Mouse (Mus musculus) hindbrain, postnatal 0 days (tissue): ENCODE results near the gene H1f0. TPM values are rescaled to one million over a fixed set of nuclear protein-coding genes. Genes with fewer than 3 reads are reported as not detected.

Experiments used
- ATAC-seq: fragments of 200-750 bp; cut with Nextera tagmentation; 2 replicates; pipeline ENCODE4 v1.8.0; 2017; ENCODE audit warnings: mild to moderate bottlenecking, moderate TSS enrichment, moderate library complexity
- DNase-seq: peaks from one replicate; pipeline ENCODE4 v3.0.0-alpha.2; 2015; ENCODE audit warnings: low spot score
- H3K27ac ChIP-seq: fragments of 300-500 bp; sonication (generic); 2 replicates; pipeline ENCODE4 v1.5.1; 2014; ENCODE audit warnings: mild to moderate bottlenecking
- H3K27me3 ChIP-seq: fragments of 300-500 bp; sonication (generic); 2 replicates; pipeline ENCODE4 v1.6.1; 2014; ENCODE audit warnings: low read length, mixed read lengths; ENCODE audit not compliant: insufficient read depth
- H3K36me3 ChIP-seq: fragments of 300-500 bp; sonication (generic); 2 replicates; pipeline ENCODE4 v1.6.1; 2014; ENCODE audit warnings: low read length, mixed read lengths; ENCODE audit not compliant: insufficient read depth
- H3K4me1 ChIP-seq: fragments of 300-500 bp; sonication (generic); 2 replicates; pipeline ENCODE4 v1.6.1; 2014; ENCODE audit warnings: antibody characterized with exemption, low read length, mixed read lengths; ENCODE audit not compliant: insufficient read depth
- H3K4me2 ChIP-seq: fragments of 300-500 bp; sonication (generic); 2 replicates; pipeline ENCODE4 v1.6.1; 2014; ENCODE audit warnings: low read depth, mild to moderate bottlenecking, low read length, moderate library complexity, mixed read lengths
- H3K4me3 ChIP-seq: fragments of 300-500 bp; sonication (generic); 2 replicates; pipeline ENCODE4 v1.5.1; 2014; ENCODE audit warnings: low read length
- H3K9ac ChIP-seq: fragments of 300-500 bp; sonication (generic); replicated peaks from 2 replicates; pipeline ENCODE4 v1.6.1; 2014; ENCODE audit warnings: mild to moderate bottlenecking, low read length, moderate library complexity, mixed read lengths
- H3K9me3 ChIP-seq: fragments of 300-500 bp; sonication (generic); 2 replicates; pipeline ENCODE4 v1.6.1; 2016; ENCODE audit warnings: low read length, mixed read lengths
- CTCF ChIP-seq: IDR thresholded peaks from 2 replicates; pipeline ENCODE4 v1.5.1; 2016; ENCODE audit warnings: antibody characterized with exemption, control low read depth, low read depth
- whole genome bisulfite sequencing: fragments of 180-500 bp; shearing (Covaris S2); extraction: QIAGEN DNeasy Blood & Tissue Kit; methylation state at CpG from one replicate; pipeline ENCODE4 v1.1.7; 2014; 5-methylcytosine and 5-hydroxymethylcytosine counted together
- polyA plus RNA-seq: library from polyadenylated mRNA; unstranded; fragments of >200 nt; fragmentation: Nextera tagmentation; extraction: Ambion mirVana; gene quantifications from 2 replicates; pipeline ENCODE4 v1.2.1, GENCODE M21; 2015
- total RNA-seq: library from RNA; depleted of rRNA; stranded (reverse); fragments of >200 nt; gene quantifications from 2 replicates; pipeline ENCODE4 v1.2.3, GENCODE M21; 2014

H1f0 gene
- total and polyA plus RNA-seq, 2 experiments from 2014 or later, result 211 to 259 TPM

- no peak for DNase-seq
- H3K4me3 ChIP-seq, result no peak overlapping the region
- H3K9me3 ChIP-seq, result no peaks in the 10 kb centered on the region
- H3K4me1 ChIP-seq, result no peaks in the 10 kb centered on the region
- no peak overlapping the region for H3K4me2 ChIP-seq
- no peaks in the 10 kb centered on the region for H3K36me3 ChIP-seq
- ATAC-seq, result no peak
- no peak for TF ChIP-seq CTCF
- WGBS, result 33% methylated on average over 10 of the region's 10 CpGs
- no peaks in the 10 kb centered on the region for H3K27me3 ChIP-seq
- H3K9ac ChIP-seq, result no peak overlapping the region
- no peak overlapping the region for H3K27ac ChIP-seq
Measured at GRCm38 (mm10) chr15:79011550-79011949, 16.7 kb upstream of the H1f0 start.

- Histone ChIP-seq H3K27ac (no peak overlapping the region), H3K36me3 (no peaks in the 10 kb centered on the region), H3K4me3 (no peak overlapping the region), H3K9me3 (no peaks in the 10 kb centered on the region), H3K4me2 (no peak overlapping the region), H3K27me3 (no peaks in the 10 kb centered on the region), H3K9ac (no peak overlapping the region), H3K4me1 (no peaks in the 10 kb centered on the region)
- no peak for TF ChIP-seq CTCF
- peak; percentile 56 for DNase-seq
- peak; percentile 21 for ATAC-seq
- 40% methylated on average over 7 of the region's 7 CpGs for WGBS
Measured at GRCm38 (mm10) chr15:79013382-79013781, 14.9 kb upstream of the H1f0 start.

DNA sequence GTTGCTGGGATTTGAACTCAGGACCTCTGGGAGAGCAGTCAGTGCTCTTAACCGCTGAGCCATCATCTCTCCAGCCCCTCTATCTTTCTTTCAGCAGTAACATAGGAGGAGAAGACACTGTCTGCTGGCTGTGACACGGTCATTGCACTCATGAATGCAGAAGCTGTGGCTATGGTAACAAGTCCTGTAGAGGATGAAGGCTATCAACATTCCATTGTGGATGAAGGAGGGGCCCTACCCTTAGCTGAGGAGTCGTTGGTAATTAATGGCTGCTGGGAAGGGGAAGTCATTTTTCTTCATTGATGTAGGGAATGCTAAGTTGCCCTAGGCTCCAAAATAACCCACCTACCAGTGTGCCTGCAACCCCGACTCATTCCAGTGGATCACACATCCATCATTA is 10.1 kb upstream of the H1f0 start:
- Histone ChIP-seq H3K27ac (no peak overlapping the region), H3K4me3 (no peak overlapping the region), H3K27me3 (no peaks in the 10 kb centered on the region), H3K9me3 (no peaks in the 10 kb centered on the region), H3K9ac (no peak overlapping the region), H3K36me3 (no peaks in the 10 kb centered on the region), H3K4me1 (no peaks in the 10 kb centered on the region), H3K4me2 (no peak overlapping the region)
- no peak for DNase-seq
- 29% methylated on average over 4 of the region's 4 CpGs for WGBS
- no peak for TF ChIP-seq CTCF
- ATAC-seq, result no peak

- peak; percentile 66 for TF ChIP-seq CTCF
Measured at GRCm38 (mm10) chr15:79018886-79019285, 9.4 kb upstream of the H1f0 start.

DNA sequence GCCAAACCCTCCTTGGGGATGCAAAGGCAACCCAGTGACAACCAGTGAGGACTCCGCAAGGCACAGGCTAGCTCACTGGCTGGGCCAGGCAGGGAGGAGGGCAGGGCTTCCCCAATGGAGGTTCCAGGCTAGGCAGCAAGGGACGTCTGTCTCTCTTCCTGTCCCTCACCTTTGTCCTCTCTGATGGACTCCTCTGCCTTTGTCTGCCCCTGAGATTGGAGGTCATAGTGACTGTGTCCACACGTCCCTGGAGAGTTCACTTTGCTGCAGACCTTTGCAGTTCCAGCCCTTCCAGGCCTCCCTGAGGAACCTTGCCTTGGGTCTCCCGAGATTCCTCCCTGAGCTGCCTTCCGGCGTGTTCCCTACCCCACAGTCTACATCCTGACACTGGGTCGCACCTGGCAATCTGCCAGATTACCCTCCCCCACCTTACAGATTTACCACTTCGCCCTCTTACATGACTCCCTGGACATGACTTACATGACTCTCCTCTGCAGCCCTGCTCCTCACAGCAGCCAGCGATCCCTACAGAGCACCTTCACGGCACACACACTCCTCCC is 5.5 kb upstream of the H1f0 start:
- Histone ChIP-seq H3K27ac (no peak overlapping the region), H3K9ac (no peak overlapping the region), H3K9me3 (no peaks in the 10 kb centered on the region), H3K4me3 (no peak overlapping the region), H3K4me1 (peaks cover 16% of the 10 kb centered on the region; the same call in 1 of the 2 replicates), H3K27me3 (no peaks in the 10 kb centered on the region), H3K4me2 (no peak overlapping the region), H3K36me3 (no peaks in the 10 kb centered on the region)
- ATAC-seq (no peak), DNase-seq (no peak)
- TF ChIP-seq CTCF, result no peak
- 63% methylated on average over 10 of the region's 10 CpGs for WGBS

More at GRCm38 (mm10) chr15:79018886-79019285, 9.4 kb upstream of the H1f0 start:
- Histone ChIP-seq H3K9me3 (no peaks in the 10 kb centered on the region), H3K27ac (no peak overlapping the region), H3K27me3 (no peaks in the 10 kb centered on the region), H3K9ac (no peak overlapping the region), H3K4me3 (no peak overlapping the region), H3K4me1 (no peaks in the 10 kb centered on the region), H3K4me2 (no peak overlapping the region), H3K36me3 (no peaks in the 10 kb centered on the region)
- peak; percentile 56 for DNase-seq
- 65% methylated on average over 3 of the region's 3 CpGs for WGBS
- ATAC-seq, result no peak

DNA sequence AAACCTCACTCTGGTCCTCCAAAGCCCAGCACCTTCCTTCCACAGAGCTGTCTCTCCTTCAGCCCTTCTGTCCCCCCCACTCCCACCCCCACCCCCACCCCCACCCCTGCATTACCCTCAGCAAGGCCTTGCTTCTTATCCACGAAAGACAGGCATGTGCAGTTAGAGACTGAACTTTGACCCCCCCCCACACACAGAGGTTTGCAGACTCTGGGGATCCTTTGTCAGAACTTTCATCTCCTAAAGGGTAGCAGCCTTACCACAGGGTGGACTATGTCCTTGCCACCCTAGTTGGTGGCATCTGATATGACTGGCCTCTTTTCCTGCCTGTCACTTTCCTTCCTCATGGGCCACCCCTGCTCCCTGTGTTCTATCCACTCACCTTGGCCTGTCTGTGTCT is 4.9 kb upstream of the H1f0 start:
- no peak for TF ChIP-seq CTCF
- Histone ChIP-seq H3K27me3 (no peaks in the 10 kb centered on the region), H3K36me3 (no peaks in the 10 kb centered on the region), H3K4me2 (no peak overlapping the region), H3K4me3 (no peak overlapping the region), H3K9ac (no peak overlapping the region), H3K9me3 (no peaks in the 10 kb centered on the region), H3K27ac (no peak overlapping the region), H3K4me1 (peaks cover 17% of the 10 kb centered on the region; the same call in 1 of the 2 replicates)
- DNase-seq (no peak), ATAC-seq (no peak)
- WGBS, result 70% methylated on average over 1 of the region's 1 CpGs

GRCm38 (mm10) chr15:79025687-79026308 is 2.5 kb upstream of the H1f0 start:
- DNase-seq (peak; percentile 39), ATAC-seq (no peak)
- Histone ChIP-seq H3K9ac (peak overlapping the region; percentile 28; the same call in 1 of the 2 replicates), H3K36me3 (no peaks in the 10 kb centered on the region), H3K4me3 (peak overlapping the region; percentile 8; the same call in 1 of the 2 replicates), H3K27me3 (no peaks in the 10 kb centered on the region), H3K27ac (0 out of 2 replicates have a peak overlapping the region, but pooled peaks have one; percentile 97), H3K4me1 (peaks cover 17% of the 10 kb centered on the region; the same call in 1 of the 2 replicates), H3K9me3 (no peaks in the 10 kb centered on the region), H3K4me2 (peak overlapping the region; percentile 29)
- 9% methylated on average over 15 of the region's 18 CpGs for WGBS
- TF ChIP-seq CTCF, result no peak
